Mouse (Mus musculus): ENCODE data around the gene Ttll5.

Gene Ttll5

GRCm38 (mm10) chr12:85967812-85968211, 143.4 kb downstream of the Ttll5 start:
- DNase-seq (ENCODE audit: low spot score in 2 of 2), result no peak

GRCm38 (mm10) chr12:85968409-85968808, 143.9 kb downstream of the Ttll5 start:
- no peak for DNase-seq (ENCODE audit: low spot score in 2 of 2)

- peak; percentile 10 to 18 for DNase-seq (ENCODE audit: low spot score in 2 of 2)
Measured at GRCm38 (mm10) chr12:85969571-85969970, 145.1 kb downstream of the Ttll5 start.

GRCm38 (mm10) chr12:85970191-85970590, 145.7 kb downstream of the Ttll5 start:
- DNase-seq (ENCODE audit: low spot score in 2 of 2), result no peak

- DNase-seq (ENCODE audit: low spot score in 2 of 2), result no peak
Measured at GRCm38 (mm10) chr12:85970803-85971202, 146.3 kb downstream of the Ttll5 start.

- DNase-seq (ENCODE audit: low spot score in 2 of 2), result no peak
Measured at GRCm38 (mm10) chr12:85971655-85972054, 147.2 kb downstream of the Ttll5 start.

GRCm38 (mm10) chr12:85973526-85973925, 149.1 kb downstream of the Ttll5 start:
- peak in 1 of 2 experiments; percentile 23 for DNase-seq (ENCODE audit: low spot score in 2 of 2)

- no peak for DNase-seq (ENCODE audit: low spot score in 2 of 2)
Measured at GRCm38 (mm10) chr12:85974030-85974429, 149.6 kb downstream of the Ttll5 start.

GRCm38 (mm10) chr12:85979996-85980395, 155.5 kb downstream of the Ttll5 start:
- no peak for DNase-seq (ENCODE audit: low spot score in 2 of 2)

- DNase-seq (ENCODE audit: low spot score in 2 of 2), result no peak
Measured at GRCm38 (mm10) chr12:85985524-85985923, 161.1 kb downstream of the Ttll5 start.

GRCm38 (mm10) chr12:85986024-85986423, 161.6 kb downstream of the Ttll5 start:
- no peak for DNase-seq (ENCODE audit: low spot score in 2 of 2)

- DNase-seq (ENCODE audit: low spot score in 2 of 2), result no peak
Measured at GRCm38 (mm10) chr12:85986540-85987443, 162.3 kb downstream of the Ttll5 start.

- DNase-seq (ENCODE audit: low spot score in 2 of 2), result no peak
Measured at GRCm38 (mm10) chr12:85987444-85987889, 163.0 kb downstream of the Ttll5 start.

GRCm38 (mm10) chr12:85988121-85988520, 163.7 kb downstream of the Ttll5 start:
- no peak for DNase-seq (ENCODE audit: low spot score in 2 of 2)

GRCm38 (mm10) chr12:85988818-85989377, 164.4 kb downstream of the Ttll5 start:
- no peak for DNase-seq (ENCODE audit: low spot score in 2 of 2)

GRCm38 (mm10) chr12:85992013-85992837, 167.8 kb downstream of the Ttll5 start:
- no peak for DNase-seq (ENCODE audit: low spot score in 2 of 2)

GRCm38 (mm10) chr12:85992838-85993234, 168.4 kb downstream of the Ttll5 start:
- no peak for DNase-seq (ENCODE audit: low spot score in 2 of 2)

GRCm38 (mm10) chr12:85993790-85994360, 169.4 kb downstream of the Ttll5 start:
- DNase-seq (ENCODE audit: low spot score in 2 of 2), result no peak

- DNase-seq (ENCODE audit: low spot score in 2 of 2), result no peak
Measured at GRCm38 (mm10) chr12:86000641-86001073, 176.2 kb downstream of the Ttll5 start.

GRCm38 (mm10) chr12:86001120-86001655, 176.7 kb downstream of the Ttll5 start:
- no peak for DNase-seq (ENCODE audit: low spot score in 2 of 2)

- DNase-seq (ENCODE audit: low spot score in 2 of 2), result no peak
Measured at GRCm38 (mm10) chr12:86004627-86005026, 180.2 kb downstream of the Ttll5 start.
